Mouse (Mus musculus) heart, postnatal 10 days (tissue): Measurements from ENCODE around the gene Aatk. TPM values are rescaled to one million over a fixed set of nuclear protein-coding genes. Genes with fewer than 3 reads are reported as not detected.

Source experiments
- DNase-seq, 2 experiments: peaks; one replicate each; pipeline ENCODE4 v3.0.0; 2021
- intact Hi-C: fragments of 180-260 bp; cut with DNase I; formaldehyde crosslinking; loops from one replicate; pipeline ENCODE4 v1.15.1; 2025
- total RNA-seq, 2 experiments: library from RNA; stranded (reverse); gene quantifications; 2 replicates each; pipeline ENCODE4 v1.2.3; 2021

The Aatk gene
- total RNA-seq, 2 experiments from 2014 or later, result 5.6 to 7.7 TPM

- intact Hi-C loops, result no loop called here
Observed at GRCm38 (mm10) chr11:120005434-120006317, 41.3 kb downstream of the Aatk start.

GRCm38 (mm10) chr11:120002634-120003220 is 44.2 kb downstream of the Aatk start:
- no peak for DNase-seq
- intact Hi-C loops, result no loop called here

More at GRCm38 (mm10) chr11:120005434-120006317, 41.3 kb downstream of the Aatk start:
- DNase-seq, result no peak

- DNase-seq, result no peak
- intact Hi-C loops, result no loop called here
Observed at GRCm38 (mm10) chr11:120002041-120002440, 44.9 kb downstream of the Aatk start.

- intact Hi-C loops, result no loop called here
- DNase-seq, result no peak
Observed at GRCm38 (mm10) chr11:119997351-119997750, 49.6 kb downstream of the Aatk start.

GRCm38 (mm10) chr11:119991338-119991678 is 55.7 kb downstream of the Aatk start:
- peak; percentile 92 to 96 for DNase-seq
- intact Hi-C loops, result loop anchor here (1.0 kb wide), 2 partner anchors 56 to 82 kb away; no protein-coding TSS in a partner anchor

- intact Hi-C loops, result loop anchor here (1.0 kb wide), 2 partner anchors 55 to 81 kb away; no protein-coding TSS in a partner anchor
- DNase-seq, result no peak
Observed at GRCm38 (mm10) chr11:119990658-119991337, 56.2 kb downstream of the Aatk start.

- intact Hi-C loops, result loop anchor here (5.0 kb wide), 1 partner anchor 42 kb away; no protein-coding TSS in a partner anchor
- DNase-seq, result peak; percentile 49 to 60
Observed at GRCm38 (mm10) chr11:119989115-119989564, 57.8 kb downstream of the Aatk start.

- peak; percentile 41 to 53 for DNase-seq
- intact Hi-C loops, result loop anchor here (5.0 kb wide), 1 partner anchor 41 kb away; no protein-coding TSS in a partner anchor
Observed at GRCm38 (mm10) chr11:119988391-119988790, 58.6 kb downstream of the Aatk start.

GRCm38 (mm10) chr11:119987876-119988275 is 59.1 kb downstream of the Aatk start:
- intact Hi-C loops, result loop anchor here (5.0 kb wide), 1 partner anchor 41 kb away; no protein-coding TSS in a partner anchor
- no peak for DNase-seq

- no peak for DNase-seq
- intact Hi-C loops, result loop anchor here (5.0 kb wide), 1 partner anchor 40 kb away; no protein-coding TSS in a partner anchor
Observed at GRCm38 (mm10) chr11:119986751-119987425, 60.1 kb downstream of the Aatk start.

- intact Hi-C loops, result no loop called here
- no peak for DNase-seq
Observed at GRCm38 (mm10) chr11:119983151-119983550, 63.8 kb downstream of the Aatk start.

- intact Hi-C loops, result no loop called here
Observed at GRCm38 (mm10) chr11:119982236-119982635, 64.7 kb downstream of the Aatk start.

GRCm38 (mm10) chr11:119981769-119982168 is 65.2 kb downstream of the Aatk start:
- intact Hi-C loops, result no loop called here
- no peak for DNase-seq

More at GRCm38 (mm10) chr11:119982236-119982635, 64.7 kb downstream of the Aatk start:
- no peak for DNase-seq

- intact Hi-C loops, result no loop called here
- DNase-seq, result no peak
Observed at GRCm38 (mm10) chr11:119979596-119980385, 67.2 kb downstream of the Aatk start.

- DNase-seq, result no peak
- intact Hi-C loops, result no loop called here
Observed at GRCm38 (mm10) chr11:119978701-119979100, 68.3 kb downstream of the Aatk start.

- intact Hi-C loops, result no loop called here
- DNase-seq, result no peak
Observed at GRCm38 (mm10) chr11:119975739-119976501, 71.0 kb downstream of the Aatk start.

- DNase-seq, result no peak
- intact Hi-C loops, result no loop called here
Observed at GRCm38 (mm10) chr11:119973789-119974188, 73.2 kb downstream of the Aatk start.

GRCm38 (mm10) chr11:119970021-119970851 is 76.7 kb downstream of the Aatk start:
- intact Hi-C loops, result no loop called here
- DNase-seq, result no peak
